Mouse (Mus musculus): Measurements from ENCODE around the gene 9430097D07Rik. TPM values are rescaled to one million over a fixed set of nuclear protein-coding genes. Genes with fewer than 3 reads are reported as not detected.

The 9430097D07Rik gene
- total and polyA plus RNA-seq, 3 experiments, result not detected

- no peak for TF ChIP-seq PAX5 (IDR thresholded peaks at IDR 0.05; ENCODE audit: low read length)
These were observed 21.8 kb downstream of the 9430097D07Rik start (continued) for GRCm38 (mm10) chr2:32553592-32554148.

GRCm38 (mm10) chr2:32551236-32551635, 24.2 kb downstream of the 9430097D07Rik start:
- dilution Hi-C loops (cut with MboI; ENCODE audit: extremely low pct_ligation_motif_present, extremely low pct_unique_long_range_greater_than_20kb, low sequenced_read_pairs), result no loop called here
- no peak overlapping the region for H3K27ac ChIP-seq (ENCODE audit: insufficient read depth, low read depth)
- H3K4me2 ChIP-seq (ENCODE audit: insufficient read depth, low read depth, poor library complexity, severe bottlenecking), result no peak overlapping the region
- in situ Hi-C loops (cut with MboI; ENCODE audit: low pct_ligation_motif_present, low pct_unique_long_range_greater_than_20kb, low sequenced_read_pairs), result loop anchor here (25.0 kb wide), 1 partner anchor 414 kb away; no protein-coding TSS in a partner anchor
- H3K4me3 ChIP-seq (replicated peaks in 1 of 3; ENCODE audit: low read depth in 2 of 3, low read length in 2 of 3, poor library complexity in 1 of 3), result no peak overlapping the region
- no peak for TF ChIP-seq RCOR1 (conservative IDR thresholded peaks at IDR 0.05; ENCODE audit: low read depth, low read length)
- TF ChIP-seq TBP (conservative IDR thresholded peaks at IDR 0.05; ENCODE audit: low read depth, low read length), result no peak
- TF ChIP-seq ZKSCAN1 (IDR thresholded peaks at IDR 0.05; ENCODE audit: borderline replicate concordance, low read depth, low read length), result no peak
- TF ChIP-seq ETS1 (conservative IDR thresholded peaks at IDR 0.05; ENCODE audit: low read depth, low read length), result no peak
- peaks cover 20 to 35% of the 10 kb centered on the region in 2 experiments for H3K4me1 ChIP-seq (ENCODE audit: control insufficient read depth in 1 of 2, insufficient read depth in 2 of 2)
- no peaks in the 10 kb centered on the region for H3K79me2 ChIP-seq (replicated peaks; ENCODE audit: control insufficient read depth, extremely low read depth, insufficient read depth, poor library complexity, severe bottlenecking)
- no peak for DNase-seq (ENCODE audit: extremely low read depth)
- H3K36me3 ChIP-seq (replicated peaks in 1 of 2; ENCODE audit: control insufficient read depth in 1 of 2, insufficient read depth in 1 of 2, low read length in 1 of 2), result peaks cover 0 to 12% of the 10 kb centered on the region in 2 experiments
- H3K27me3 ChIP-seq (replicated peaks), result no peaks in the 10 kb centered on the region
- H3K9me3 ChIP-seq (replicated peaks; ENCODE audit: low read length), result no peaks in the 10 kb centered on the region
- H3K9ac ChIP-seq (ENCODE audit: insufficient read depth, low read depth), result no peak overlapping the region

GRCm38 (mm10) chr2:32549764-32550163, 25.7 kb downstream of the 9430097D07Rik start:
- H3K27ac ChIP-seq (ENCODE audit: insufficient read depth, low read depth), result no peak overlapping the region
- H3K9ac ChIP-seq (ENCODE audit: insufficient read depth, low read depth), result no peak overlapping the region
- no peak for TF ChIP-seq CTCF (conservative IDR thresholded peaks at IDR 0.05 in 1 of 2, IDR thresholded peaks at IDR 0.05 in 1 of 2; ENCODE audit: low read depth in 2 of 2, low read length in 2 of 2)
- no peak for TF ChIP-seq SMC3 (IDR thresholded peaks at IDR 0.05; ENCODE audit: low read depth, low read length)
- no peak for TF ChIP-seq ELF1 (IDR thresholded peaks at IDR 0.05; ENCODE audit: low read depth, low read length)
- no peak for TF ChIP-seq JUND (conservative IDR thresholded peaks at IDR 0.05; ENCODE audit: low read depth, low read length)
- TF ChIP-seq ZC3H11A (IDR thresholded peaks at IDR 0.05; ENCODE audit: low read depth, low read length), result no peak
- H3K4me2 ChIP-seq (ENCODE audit: insufficient read depth, low read depth, poor library complexity, severe bottlenecking), result no peak overlapping the region
- H3K79me2 ChIP-seq (replicated peaks; ENCODE audit: control insufficient read depth, extremely low read depth, insufficient read depth, poor library complexity, severe bottlenecking), result no peaks in the 10 kb centered on the region
- no peak for DNase-seq (ENCODE audit: extremely low read depth)
- no peaks in the 10 kb centered on the region for H3K27me3 ChIP-seq (replicated peaks)
- dilution Hi-C loops (cut with MboI; ENCODE audit: extremely low pct_ligation_motif_present, extremely low pct_unique_long_range_greater_than_20kb, low sequenced_read_pairs) (no loop called here), in situ Hi-C loops (cut with MboI; ENCODE audit: low pct_ligation_motif_present, low pct_unique_long_range_greater_than_20kb, low sequenced_read_pairs) (loop anchor here (25.0 kb wide), 1 partner anchor 412 kb away; no protein-coding TSS in a partner anchor)
- peaks cover 20 to 35% of the 10 kb centered on the region in 2 experiments for H3K4me1 ChIP-seq (ENCODE audit: control insufficient read depth in 1 of 2, insufficient read depth in 2 of 2)
- no peak overlapping the region for H3K4me3 ChIP-seq (replicated peaks in 1 of 3; ENCODE audit: low read depth in 2 of 3, low read length in 2 of 3, poor library complexity in 1 of 3)
- peaks cover 0 to 15% of the 10 kb centered on the region in 2 experiments for H3K36me3 ChIP-seq (replicated peaks in 1 of 2; ENCODE audit: control insufficient read depth in 1 of 2, insufficient read depth in 1 of 2, low read length in 1 of 2)
- H3K9me3 ChIP-seq (replicated peaks; ENCODE audit: low read length), result no peaks in the 10 kb centered on the region

GRCm38 (mm10) chr2:32549171-32549570, 26.3 kb downstream of the 9430097D07Rik start:
- no peak overlapping the region for H3K4me2 ChIP-seq (ENCODE audit: insufficient read depth, low read depth, poor library complexity, severe bottlenecking)
- no peaks in the 10 kb centered on the region for H3K27me3 ChIP-seq (replicated peaks)
- TF ChIP-seq SIN3A (IDR thresholded peaks at IDR 0.05; ENCODE audit: low read length) (no peak), JUN (IDR thresholded peaks at IDR 0.05; ENCODE audit: insufficient read depth, low read depth, low read length) (no peak), USF1 (IDR thresholded peaks at IDR 0.05; ENCODE audit: low read depth, low read length) (no peak), CHD2 (IDR thresholded peaks at IDR 0.05; ENCODE audit: low read length) (no peak), E2F4 (IDR thresholded peaks at IDR 0.05; ENCODE audit: insufficient replicate concordance, low read depth, low read length) (no peak), EP300 (IDR thresholded peaks at IDR 0.05; ENCODE audit: low read length) (no peak)
- dilution Hi-C loops (cut with MboI; ENCODE audit: extremely low pct_ligation_motif_present, extremely low pct_unique_long_range_greater_than_20kb, low sequenced_read_pairs), result no loop called here
- H3K9ac ChIP-seq (ENCODE audit: insufficient read depth, low read depth), result no peak overlapping the region
- no peak overlapping the region for H3K4me3 ChIP-seq (replicated peaks in 1 of 3; ENCODE audit: low read depth in 2 of 3, low read length in 2 of 3, poor library complexity in 1 of 3)
- peaks cover 16 to 32% of the 10 kb centered on the region in 2 experiments for H3K4me1 ChIP-seq (ENCODE audit: control insufficient read depth in 1 of 2, insufficient read depth in 2 of 2)
- H3K36me3 ChIP-seq (replicated peaks in 1 of 2; ENCODE audit: control insufficient read depth in 1 of 2, insufficient read depth in 1 of 2, low read length in 1 of 2), result peaks cover 0 to 17% of the 10 kb centered on the region in 2 experiments
- H3K79me2 ChIP-seq (replicated peaks; ENCODE audit: control insufficient read depth, extremely low read depth, insufficient read depth, poor library complexity, severe bottlenecking), result no peaks in the 10 kb centered on the region
- H3K27ac ChIP-seq (ENCODE audit: insufficient read depth, low read depth), result no peak overlapping the region
- in situ Hi-C loops (cut with MboI; ENCODE audit: low pct_ligation_motif_present, low pct_unique_long_range_greater_than_20kb, low sequenced_read_pairs), result no loop called here
- no peaks in the 10 kb centered on the region for H3K9me3 ChIP-seq (replicated peaks; ENCODE audit: low read length)
- DNase-seq (ENCODE audit: extremely low read depth), result no peak
